Mouse (Mus musculus) ES-E14 (cell line): ENCODE measurements around the gene Gast. TPM values are rescaled to one million over a fixed set of nuclear protein-coding genes. Genes with fewer than 3 reads are reported as not detected.

Experiments
- DNase-seq: peaks from one replicate; pipeline ENCODE4 v3.0.0-alpha.2; 2013; ENCODE audit warnings: low read depth, low spot score
- H3K27ac ChIP-seq: 2 replicates; pipeline ENCODE4 v1.5.1; 2012; ENCODE audit warnings: low read depth, mild to moderate bottlenecking, low read length, moderate library complexity, mixed read lengths; ENCODE audit not compliant: poor library complexity, insufficient read depth, severe bottlenecking
- H3K36me3 ChIP-seq: 2 replicates; pipeline ENCODE4 v1.6.1; 2012; ENCODE audit warnings: mild to moderate bottlenecking, low read length, moderate library complexity, mixed read lengths; ENCODE audit not compliant: control insufficient read depth, poor library complexity, insufficient read depth, severe bottlenecking
- H3K4me1 ChIP-seq, 2 experiments: fragments of 150-350 bp in 1 of 2; sonication (generic) in 1 of 2; 2 replicates each; pipeline ENCODE4 v1.6.1; 2012; ENCODE audit warnings: low read length in 2 of 2, mild to moderate bottlenecking in 1 of 2, mixed read lengths in 1 of 2; ENCODE audit not compliant: control insufficient read depth in 2 of 2, insufficient read depth in 2 of 2, poor library complexity in 1 of 2
- H3K4me3 ChIP-seq, 2 experiments: fragments of 150-350 bp in 1 of 2; sonication (generic) in 1 of 2; 2 replicates each; pipeline ENCODE4 v1.5.1; 2012; ENCODE audit warnings: low read length in 2 of 2, low read depth in 1 of 2, mild to moderate bottlenecking in 1 of 2, mixed read lengths in 1 of 2; ENCODE audit not compliant: insufficient read depth in 1 of 2, poor library complexity in 1 of 2, severe bottlenecking in 1 of 2
- H3K9ac ChIP-seq: 2 replicates; pipeline ENCODE4 v1.6.1; 2012; ENCODE audit warnings: low read depth, mild to moderate bottlenecking, low read length, mixed read lengths; ENCODE audit not compliant: poor library complexity, insufficient read depth, severe bottlenecking
- H3K9me3 ChIP-seq: fragments of 150-350 bp; sonication (generic); 2 replicates; pipeline ENCODE4 v1.6.1; 2012; ENCODE audit warnings: low read depth, mild to moderate bottlenecking, low read length; ENCODE audit not compliant: control insufficient read depth, insufficient read depth
- CHD2 ChIP-seq: IDR thresholded peaks from 2 replicates; pipeline ENCODE4 v1.6.1; 2014; ENCODE audit warnings: mild to moderate bottlenecking, low read depth, low read length, inconsistent platforms
- HCFC1 ChIP-seq: IDR thresholded peaks from 2 replicates; pipeline ENCODE4 v1.6.1; 2012; ENCODE audit warnings: low read length, inconsistent platforms, borderline replicate concordance; ENCODE audit not compliant: insufficient read depth
- MAFK ChIP-seq: IDR thresholded peaks from 2 replicates; pipeline ENCODE4 v1.6.1; 2014; ENCODE audit warnings: mild to moderate bottlenecking, low read depth, low read length, inconsistent platforms; ENCODE audit not compliant: insufficient read depth
- ZC3H11A ChIP-seq: IDR thresholded peaks from 2 replicates; pipeline ENCODE4 v1.6.1; 2012; ENCODE audit warnings: low read depth, mild to moderate bottlenecking, inconsistent platforms, low read length, borderline replicate concordance
- ZNF384 ChIP-seq: IDR thresholded peaks from 2 replicates; pipeline ENCODE4 v1.6.1; 2012; ENCODE audit warnings: low read depth, low read length, inconsistent platforms
- in situ Hi-C, 2 experiments: fragments of 600-800 bp; cut with MboI; formaldehyde crosslinking; loops; one replicate each; pipeline ENCODE4 v1.15.1; 2025; ENCODE audit warnings: low sequenced_read_pairs in 2 of 2, inconsistent platforms in 1 of 2; ENCODE audit not compliant: unreplicated experiment in 2 of 2
- total RNA-seq: library from RNA; depleted of rRNA; stranded (reverse); fragments of 300-350 nt; gene quantifications from 2 replicates; pipeline ENCODE4 v1.2.3, GENCODE M21; 2012; rRNA removed

Gast gene
- total RNA-seq, 1 experiment: 1.6 TPM

GRCm38 (mm10) chr11:100379311-100379710 is 45.1 kb downstream of the Gast start:
- Histone ChIP-seq H3K9ac (no peak overlapping the region), H3K27ac (no peak overlapping the region), H3K4me3 (no peak overlapping the region), H3K4me1 (peaks cover 18 to 26% of the 10 kb centered on the region in 2 experiments; a peak in 3 of 4 replicates), H3K9me3 (no peaks in the 10 kb centered on the region), H3K36me3 (peaks cover 51% of the 10 kb centered on the region)
- in situ Hi-C loops: no loop called here
- no peak for DNase-seq
- no peak for TF ChIP-seq HCFC1
- TF ChIP-seq MAFK: no peak
- no peak for TF ChIP-seq ZC3H11A
- no peak for TF ChIP-seq CHD2
- no peak for TF ChIP-seq ZNF384

GRCm38 (mm10) chr11:100382682-100383081 is 48.5 kb downstream of the Gast start:
- in situ Hi-C loops: no loop called here
- H3K36me3 ChIP-seq: peaks cover 52% of the 10 kb centered on the region
- TF ChIP-seq ZNF384 (no peak), ZC3H11A (no peak), HCFC1 (no peak), MAFK (no peak), CHD2 (no peak)

GRCm38 (mm10) chr11:100385016-100385415 is 50.8 kb downstream of the Gast start:
- DNase-seq: no peak
- Histone ChIP-seq H3K36me3 (peaks cover 37% of the 10 kb centered on the region), H3K9me3 (no peaks in the 10 kb centered on the region), H3K4me1 (peaks cover 17 to 50% of the 10 kb centered on the region in 2 experiments; a peak in 3 of 4 replicates), H3K4me3 (no peak overlapping the region), H3K9ac (peak overlapping the region; percentile 12; the same call in 1 of the 2 replicates), H3K27ac (peak overlapping the region; percentile 58; the same call in 1 of the 2 replicates)
- in situ Hi-C loops: no loop called here
- TF ChIP-seq ZC3H11A (no peak), ZNF384 (no peak), MAFK (no peak), CHD2 (no peak), HCFC1 (no peak)

More at GRCm38 (mm10) chr11:100382682-100383081, 48.5 kb downstream of the Gast start:
- peaks cover 16 to 44% of the 10 kb centered on the region in 2 experiments; a peak in 3 of 4 replicates for H3K4me1 ChIP-seq
- no peaks in the 10 kb centered on the region for H3K9me3 ChIP-seq
- H3K4me3 ChIP-seq: no peak overlapping the region
- no peak overlapping the region for H3K9ac ChIP-seq
- DNase-seq: no peak
- no peak overlapping the region for H3K27ac ChIP-seq

- Histone ChIP-seq H3K9ac (peak overlapping the region; percentile 38; the same call in 1 of the 2 replicates), H3K4me3 (peak overlapping the region; percentile 4 to 5; a peak in 2 of 4 replicates), H3K4me1 (peaks cover 19 to 63% of the 10 kb centered on the region in 2 experiments; a peak in 3 of 4 replicates), H3K36me3 (peaks cover 28% of the 10 kb centered on the region), H3K9me3 (no peaks in the 10 kb centered on the region), H3K27ac (peak overlapping the region; percentile 92)
- in situ Hi-C loops: no loop called here
- no peak for DNase-seq
- TF ChIP-seq ZC3H11A (no peak), MAFK (no peak), HCFC1 (no peak), ZNF384 (no peak), CHD2 (no peak)
Measured at GRCm38 (mm10) chr11:100386586-100386985, 52.4 kb downstream of the Gast start.

Other genes starting within 250 kb of the Gast start
- gene Krt32, start 246.2 kb upstream of the Gast start, total RNA-seq: not detected in 2 replicates
- gene Krt35, start 238.2 kb upstream of the Gast start, total RNA-seq: not detected in 2 replicates
- gene Krt36, start 228.8 kb upstream of the Gast start, total RNA-seq: 0.13 and 0.16 TPM in 2 replicates
- gene Krt13, start 212.8 kb upstream of the Gast start, total RNA-seq: 0.71 and 1.1 TPM in 2 replicates
- gene Krt15, start 198.5 kb upstream of the Gast start, total RNA-seq: 0.16 and 0.36 TPM in 2 replicates
- 53.4 and 79.9 TPM in 2 replicates for gene Krt19, start 185.7 kb upstream of the Gast start, total RNA-seq
- gene Krt9, start 141.2 kb upstream of the Gast start, total RNA-seq: 0.09 and 0.11 TPM in 2 replicates
- 2.1 and 2.3 TPM in 2 replicates for gene Krt14, start 126.9 kb upstream of the Gast start, total RNA-seq
- 0.31 and 0.69 TPM in 2 replicates for gene Krt16, start 85.5 kb upstream of the Gast start, total RNA-seq
- 3.2 and 8.5 TPM in 2 replicates for gene Krt17, start 73.4 kb upstream of the Gast start, total RNA-seq
- 21.7 and 42.5 TPM in 2 replicates for gene Krt42, start 64.5 kb upstream of the Gast start, total RNA-seq
- gene Eif1, start 14.5 kb upstream of the Gast start, total RNA-seq: 322 and 326 TPM in 2 replicates
- 21.4 and 34.2 TPM in 2 replicates for gene Hap1, start 21.7 kb downstream of the Gast start, total RNA-seq
- 97.6 and 101 TPM in 2 replicates for gene Jup, start 63.4 kb downstream of the Gast start, total RNA-seq
- gene P3h4, start 80.4 kb downstream of the Gast start, total RNA-seq: 39.0 and 44.3 TPM in 2 replicates
- 73.3 and 102 TPM in 2 replicates for gene Fkbp10, start 81.3 kb downstream of the Gast start, total RNA-seq
- 27.1 and 27.4 TPM in 2 replicates for gene Nt5c3b, start 107.4 kb downstream of the Gast start, total RNA-seq
- 1.7 and 2.9 TPM in 2 replicates for gene Klhl10, start 107.5 kb downstream of the Gast start, total RNA-seq
- 43.3 and 49.5 TPM in 2 replicates for gene Klhl11, start 138.3 kb downstream of the Gast start, total RNA-seq
- gene Acly, start 193.6 kb downstream of the Gast start, total RNA-seq: 202 and 209 TPM in 2 replicates
- 2.3 and 3.4 TPM in 2 replicates for gene Ttc25, start 211.2 kb downstream of the Gast start, total RNA-seq
- gene Cnp, start 240.5 kb downstream of the Gast start, total RNA-seq: 9.4 and 11.9 TPM in 2 replicates